ENCODE assay signal across 29 mouse cellular contexts in the genomic region with DNA sequence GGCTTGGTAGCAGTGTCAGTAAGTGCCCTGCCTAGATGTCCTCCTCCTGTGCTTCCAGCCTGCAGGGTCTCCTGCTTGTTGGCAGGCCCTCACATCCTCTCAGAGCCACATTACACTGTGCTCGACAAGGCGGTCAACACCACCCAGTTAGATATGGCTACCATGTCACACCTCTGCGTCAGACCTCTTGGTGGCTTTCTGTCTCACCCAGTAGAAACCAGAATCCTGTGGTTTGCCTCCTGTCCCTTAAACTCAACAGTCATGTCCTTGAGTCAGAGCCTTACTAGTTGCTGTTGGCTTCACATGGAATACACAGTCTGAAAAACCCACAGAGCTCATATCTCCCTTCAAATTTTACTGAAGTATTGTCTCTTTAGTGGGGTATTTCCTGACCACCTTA.
DNase-seq lines count a peak whose midpoint lies in the region; ATAC-seq lines count a peak whose summit lies in the region.
"Had no signal": no experiment of that assay in that cellular context is flagged by ENCODE, and none has a peak within 500 bp of the region (broad histone marks: within the 10 kb centered on the region; RNA-seq: fewer than 3 reads in every experiment).

No protein-coding gene starts in this region.

- ATAC-seq in megakaryocyte, adult 5-6 weeks (ENCODE audit: poor library complexity, severe bottlenecking): no peak
- ATAC-seq in megakaryocyte progenitor cell, adult 5-6 weeks (replicated peaks; ENCODE audit: poor library complexity): peak; percentile 53; the same call in 1 of the 2 replicates
- ATAC-seq in monocyte, adult 5-6 weeks (replicated peaks; ENCODE audit: insufficient number of reproducible peaks, low FRiP score, low TSS enrichment, poor library complexity, severe bottlenecking): peak; percentile 57; the same call in 1 of the 2 replicates
- ATAC-seq: activated CD4-positive, CD25-positive, alpha-beta regulatory T cell, adult 4 months; CD4-positive, CD25-positive, alpha-beta regulatory T cell, adult 4 months; forebrain, embryonic 14.5 days; forebrain, embryonic 16.5 days; Patski had no signal

- no peaks in the 10 kb centered on the region for H3K27me3 ChIP-seq in megakaryocyte, embryonic 14.5 days (replicated peaks)
- H3K27me3 ChIP-seq: CH12.LX; embryonic facial prominence, embryonic 13.5 days; embryonic facial prominence, embryonic 15.5 days; forebrain, embryonic 12.5 days; Patski had no signal

- peaks cover 75% of the 10 kb centered on the region for H3K4me1 ChIP-seq in megakaryocyte, embryonic 14.5 days
- H3K4me1 ChIP-seq: embryonic facial prominence, embryonic 13.5 days; embryonic facial prominence, embryonic 15.5 days; forebrain, embryonic 12.5 days had no signal

- no peak for DNase-seq in embryo, embryonic 10 days (ENCODE audit: low spot score)
- no peak for DNase-seq in B cell, adult 2 months
- no peak for DNase-seq in right cerebral cortex, postnatal 4 days
- DNase-seq: adrenal gland, adult 2 months; adrenal gland, postnatal 10 days; adrenal gland, postnatal 25 days; cerebellum, adult 11 months; cerebellum, adult 18-20 months; cerebellum, adult 8-10 months; cerebellum, adult 9-11 months; cerebellum, postnatal 14 days; cerebellum, postnatal 36 days; embryo, embryonic 11 days had no signal

- H3K4me3 ChIP-seq in megakaryocyte, embryonic 14.5 days (replicated peaks): peak overlapping the region; percentile 55
- H3K4me3 ChIP-seq: embryonic facial prominence, embryonic 13.5 days; embryonic facial prominence, embryonic 15.5 days; erythroblast, embryonic 14.5 days; forebrain, embryonic 10.5 days; forebrain, embryonic 12.5 days had no signal

- peaks cover 50% of the 10 kb centered on the region for H3K36me3 ChIP-seq in megakaryocyte, embryonic 14.5 days (replicated peaks; ENCODE audit: low read length)
- H3K36me3 ChIP-seq: embryonic facial prominence, embryonic 13.5 days; embryonic facial prominence, embryonic 15.5 days; forebrain, embryonic 12.5 days had no signal

- no peaks in the 10 kb centered on the region for H3K9me3 ChIP-seq in megakaryocyte, embryonic 14.5 days
- H3K9me3 ChIP-seq: embryonic facial prominence, embryonic 13.5 days; embryonic facial prominence, embryonic 15.5 days; forebrain, embryonic 10.5 days; forebrain, embryonic 12.5 days; G1E had no signal
